Mouse (Mus musculus): Measurements from ENCODE around the gene Aldh1a2.
A peak's percentile ranks its signal among the peaks of the same experiment; 100 is the strongest.

The Aldh1a2 gene

GRCm38 (mm10) chr9:71289810-71290209 is 74.2 kb downstream of the Aldh1a2 start:
- DNase-seq (ENCODE audit: low read depth, low spot score) = no peak

GRCm38 (mm10) chr9:71290730-71291129 is 75.1 kb downstream of the Aldh1a2 start:
- no peak for DNase-seq (ENCODE audit: low read depth, low spot score)

GRCm38 (mm10) chr9:71295501-71295900 is 79.9 kb downstream of the Aldh1a2 start:
- DNase-seq (ENCODE audit: low read depth, low spot score) = no peak

GRCm38 (mm10) chr9:71303594-71303993 is 88.0 kb downstream of the Aldh1a2 start:
- DNase-seq (ENCODE audit: low read depth, low spot score) = peak; percentile 47

GRCm38 (mm10) chr9:71307106-71307789 is 91.7 kb downstream of the Aldh1a2 start:
- no peak for DNase-seq (ENCODE audit: low read depth, low spot score)

- DNase-seq (ENCODE audit: low read depth, low spot score) = peak; percentile 27
Observed at GRCm38 (mm10) chr9:71315960-71316359, 100.4 kb downstream of the Aldh1a2 start.

- DNase-seq (ENCODE audit: low read depth, low spot score) = no peak
Observed at GRCm38 (mm10) chr9:71317096-71317920, 101.7 kb downstream of the Aldh1a2 start.

- DNase-seq (ENCODE audit: low read depth, low spot score) = no peak
Observed at GRCm38 (mm10) chr9:71317921-71318241, 102.3 kb downstream of the Aldh1a2 start.

GRCm38 (mm10) chr9:71319776-71320175 is 104.2 kb downstream of the Aldh1a2 start:
- DNase-seq (ENCODE audit: low read depth, low spot score) = no peak

GRCm38 (mm10) chr9:71320246-71321155 is 104.9 kb downstream of the Aldh1a2 start:
- DNase-seq (ENCODE audit: low read depth, low spot score) = peak; percentile 66

GRCm38 (mm10) chr9:71321436-71321835 is 105.8 kb downstream of the Aldh1a2 start:
- no peak for DNase-seq (ENCODE audit: low read depth, low spot score)

GRCm38 (mm10) chr9:71321871-71322270 is 106.3 kb downstream of the Aldh1a2 start:
- DNase-seq (ENCODE audit: low read depth, low spot score) = no peak

GRCm38 (mm10) chr9:71323303-71323952 is 107.8 kb downstream of the Aldh1a2 start:
- no peak for DNase-seq (ENCODE audit: low read depth, low spot score)

- no peak for DNase-seq (ENCODE audit: low read depth, low spot score)
Observed at GRCm38 (mm10) chr9:71324060-71324459, 108.5 kb downstream of the Aldh1a2 start.

- no peak for DNase-seq (ENCODE audit: low read depth, low spot score)
Observed at GRCm38 (mm10) chr9:71326261-71326660, 110.7 kb downstream of the Aldh1a2 start.

GRCm38 (mm10) chr9:71331661-71332060 is 116.1 kb downstream of the Aldh1a2 start:
- no peak for DNase-seq (ENCODE audit: low read depth, low spot score)

- DNase-seq (ENCODE audit: low read depth, low spot score) = no peak
Observed at GRCm38 (mm10) chr9:71336674-71337073, 121.1 kb downstream of the Aldh1a2 start.

- no peak for DNase-seq (ENCODE audit: low read depth, low spot score)
Observed at GRCm38 (mm10) chr9:71337425-71337824, 121.8 kb downstream of the Aldh1a2 start.

GRCm38 (mm10) chr9:71340116-71340515 is 124.5 kb downstream of the Aldh1a2 start:
- no peak for DNase-seq (ENCODE audit: low read depth, low spot score)
